Mouse (Mus musculus) left cerebral cortex, adult 8-10 months (tissue): ENCODE data around the gene Gm12830. TPM values are rescaled to one million over a fixed set of nuclear protein-coding genes. Genes with fewer than 3 reads are reported as not detected.

Source experiments
- DNase-seq, 2 experiments: peaks; one replicate each; pipeline ENCODE4 v3.0.0; 2022; ENCODE audit warnings: low spot score in 2 of 2
- total RNA-seq, 4 experiments: library from RNA; stranded (reverse); gene quantifications; 2 replicates each; pipeline ENCODE4 v1.2.4; 2022

The Gm12830 gene
- total RNA-seq, 4 experiments from 2014 or later = not detected

GRCm38 (mm10) chr4:114843097-114843721 lies 21.7 kb downstream of the Gm12830 start:
- DNase-seq = no peak

GRCm38 (mm10) chr4:114844600-114844999 lies 23.1 kb downstream of the Gm12830 start:
- no peak for DNase-seq

- DNase-seq = no peak
These were observed 24.1 kb downstream of the Gm12830 start for GRCm38 (mm10) chr4:114845622-114846021.

- no peak for DNase-seq
These were observed 25.2 kb downstream of the Gm12830 start for GRCm38 (mm10) chr4:114846723-114847122.

GRCm38 (mm10) chr4:114853968-114854367 lies 32.4 kb downstream of the Gm12830 start:
- no peak for DNase-seq

- DNase-seq = no peak
These were observed 36.9 kb downstream of the Gm12830 start for GRCm38 (mm10) chr4:114858426-114858825.

- DNase-seq = no peak
These were observed 41.6 kb downstream of the Gm12830 start for GRCm38 (mm10) chr4:114863166-114863565.

GRCm38 (mm10) chr4:114869765-114870490 lies 48.4 kb downstream of the Gm12830 start:
- DNase-seq = no peak

- no peak for DNase-seq
These were observed 55.0 kb downstream of the Gm12830 start for GRCm38 (mm10) chr4:114876441-114876972.

- no peak for DNase-seq
These were observed 60.7 kb downstream of the Gm12830 start for GRCm38 (mm10) chr4:114882232-114882631.

- no peak for DNase-seq
These were observed 76.3 kb downstream of the Gm12830 start for GRCm38 (mm10) chr4:114897853-114898252.

- DNase-seq = no peak
These were observed 78.4 kb downstream of the Gm12830 start for GRCm38 (mm10) chr4:114899885-114900284.

GRCm38 (mm10) chr4:114900866-114901642 lies 79.5 kb downstream of the Gm12830 start:
- DNase-seq = no peak

GRCm38 (mm10) chr4:114901643-114902351 lies 80.3 kb downstream of the Gm12830 start:
- DNase-seq = no peak

GRCm38 (mm10) chr4:114902641-114903421 lies 81.3 kb downstream of the Gm12830 start:
- DNase-seq = no peak

- no peak for DNase-seq
These were observed 81.9 kb downstream of the Gm12830 start for GRCm38 (mm10) chr4:114903422-114903782.

GRCm38 (mm10) chr4:114905501-114905900 lies 84.0 kb downstream of the Gm12830 start:
- DNase-seq = no peak
